Mouse (Mus musculus): ENCODE measurements around the gene Olfr1137.

The Olfr1137 gene

GRCm38 (mm10) chr2:87713079-87713478, at the start of gene Olfr1137:
Olfr1137 (minus strand) TSS chr2:87713179.

GRCm38 (mm10) chr2:87753891-87754290, 40.9 kb upstream of the Olfr1137 start, which contains the start of gene Olfr1141:
Olfr1141 (minus strand) TSS chr2:87753991.
- WGBS = 70% methylated on average over 1 of the region's 1 CpGs

- WGBS = 84% methylated on average over 3 of the region's 3 CpGs
These were observed 30.5 kb upstream of the Olfr1137 start, which contains the start of gene Olfr1140 for GRCm38 (mm10) chr2:87743452-87743851. Olfr1140 (plus strand) TSS chr2:87743752.

GRCm38 (mm10) chr2:87739878-87740277, 26.9 kb upstream of the Olfr1137 start, which contains the start of gene Olfr1138:
Olfr1138 (minus strand) TSS chr2:87739978.
- 79% methylated on average over 1 of the region's 1 CpGs for WGBS

GRCm38 (mm10) chr2:87693847-87694246, 19.1 kb downstream of the Olfr1137 start, which contains the start of gene Olfr1136:
Olfr1136 (minus strand) TSS chr2:87693947.

GRCm38 (mm10) chr2:87673564-87673963, 39.4 kb downstream of the Olfr1137 start, which contains the start of gene Olfr1135:
Olfr1135 (minus strand) TSS chr2:87673664.
- WGBS = 15% methylated on average over 1 of the region's 1 CpGs
